Mouse (Mus musculus): Measurements from ENCODE around the gene Apol6.

Gene Apol6

DNA sequence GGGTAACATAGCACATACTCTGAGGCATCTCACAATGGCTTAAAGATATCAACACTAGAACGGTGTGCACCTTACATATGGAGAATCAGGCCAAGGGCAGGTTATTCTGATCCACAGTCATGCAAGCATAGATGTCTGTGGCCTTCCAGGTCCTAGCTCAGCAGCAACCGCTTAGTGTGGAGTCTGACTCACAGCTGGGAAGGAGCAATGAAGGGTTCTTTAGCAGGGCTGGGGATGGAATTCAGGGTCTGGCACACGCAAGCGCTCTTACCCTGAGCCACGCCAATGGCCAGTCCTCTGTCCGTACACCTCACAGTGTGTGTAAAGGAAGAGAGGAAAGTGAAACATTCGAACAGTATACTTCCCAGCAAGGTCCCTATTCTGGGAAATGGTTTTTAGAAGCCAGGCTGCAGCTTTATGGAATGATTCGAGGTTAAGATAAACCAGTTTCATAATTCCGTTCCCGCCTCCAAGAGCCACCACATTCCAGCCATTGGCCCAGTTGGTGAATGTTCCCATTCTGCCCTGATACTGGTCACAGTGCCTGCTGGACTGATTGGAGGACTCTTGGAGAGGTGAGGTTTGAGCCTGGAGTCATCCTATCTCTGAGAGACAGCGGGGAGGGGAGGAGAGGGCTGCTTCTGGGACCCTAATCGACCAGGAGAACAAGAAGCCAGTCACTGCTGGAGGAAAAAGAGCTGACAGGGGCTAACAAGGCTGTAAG lies at the start of gene Apol6:
Apol6 (plus strand) TSS at position 133 of the 724 bp plus-strand sequence.
- DNase-seq: no peak

DNA sequence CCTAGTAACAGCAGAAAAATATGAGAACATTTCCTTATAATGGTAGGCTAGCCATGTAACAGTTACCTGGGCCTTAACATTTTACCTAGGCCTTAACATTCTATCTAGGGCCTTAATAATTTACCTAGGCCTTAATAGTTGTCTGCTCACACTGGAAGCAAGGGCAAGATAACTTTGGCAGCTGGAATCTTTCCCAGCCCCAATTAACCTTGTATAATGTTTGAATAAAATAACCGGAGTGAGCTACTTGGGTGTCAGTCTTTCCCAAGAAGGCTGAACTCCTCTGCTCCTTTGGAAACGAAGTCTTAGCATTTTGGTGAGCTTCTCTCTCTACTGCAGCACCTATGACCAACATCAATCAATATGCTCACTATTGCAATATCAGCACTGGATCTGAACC lies 46.5 kb upstream of the Apol6 start:
- DNase-seq: no peak

DNA sequence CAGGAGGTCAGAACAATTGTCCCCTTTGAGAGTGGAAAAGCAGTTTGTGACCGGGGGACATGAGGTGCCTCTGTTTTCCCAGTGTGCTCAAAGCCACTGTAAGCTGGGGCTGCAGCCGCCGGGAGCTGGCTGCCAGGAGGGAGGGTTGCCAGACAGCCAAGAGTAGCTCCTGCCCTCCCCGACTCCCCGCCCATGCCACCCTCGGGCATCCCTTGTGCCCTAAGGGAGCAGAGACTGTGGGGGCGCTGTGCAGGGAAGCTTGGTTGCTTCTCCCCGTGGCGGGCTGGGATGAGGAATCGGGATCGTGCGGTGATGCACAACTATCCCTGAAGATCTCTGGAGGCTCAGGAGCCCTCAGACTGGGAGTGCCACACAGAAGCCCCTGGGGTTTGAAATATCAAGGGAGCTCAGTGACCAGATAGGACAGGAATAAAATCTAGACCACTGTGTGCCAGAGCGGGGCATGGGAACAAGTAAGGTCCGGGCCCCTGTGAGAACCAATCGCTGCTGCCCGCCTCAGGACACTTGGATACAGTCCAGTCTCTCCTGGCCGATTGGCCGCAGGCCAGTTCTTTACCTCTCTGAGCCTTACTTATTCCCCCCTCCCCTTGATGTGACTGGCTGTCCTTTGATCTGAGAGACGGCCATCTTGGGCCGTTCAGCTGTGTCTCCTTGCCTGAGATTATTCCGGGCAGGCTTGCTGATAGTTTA lies 45.5 kb upstream of the Apol6 start:
- DNase-seq: no peak

DNA sequence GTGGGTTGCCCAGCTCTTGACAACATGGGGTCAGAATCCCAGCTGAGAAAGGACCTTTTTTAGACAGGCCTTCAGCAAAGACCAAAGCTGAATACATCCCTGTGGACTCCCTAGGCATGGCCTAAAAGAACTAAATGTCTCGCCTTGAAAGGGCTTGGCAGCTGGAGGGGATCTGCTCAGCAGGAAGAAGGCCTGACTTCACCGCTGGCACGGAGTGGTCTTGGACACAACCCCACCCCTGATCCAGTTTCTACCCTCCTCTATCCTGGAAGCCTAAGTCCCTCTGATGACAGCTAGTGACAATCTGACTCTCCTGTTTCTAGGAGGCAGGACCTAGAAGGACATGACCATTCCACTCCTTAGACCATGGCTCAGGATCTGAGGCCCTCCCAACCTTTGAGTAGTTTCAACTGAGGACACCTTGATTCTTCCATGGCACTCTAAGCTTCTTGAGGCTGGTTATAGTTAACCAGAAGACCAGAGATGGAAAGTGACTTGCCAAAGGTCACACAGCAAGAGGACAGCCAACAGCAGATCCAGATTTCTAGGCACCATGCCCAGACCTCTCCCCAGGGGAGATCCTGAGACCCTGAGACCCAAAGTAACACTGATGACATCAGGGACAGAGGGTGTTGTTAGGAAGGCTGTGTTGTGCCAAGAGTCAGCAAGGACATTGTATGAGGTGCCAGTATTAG lies 41.2 kb upstream of the Apol6 start:
- no peak for DNase-seq

DNA sequence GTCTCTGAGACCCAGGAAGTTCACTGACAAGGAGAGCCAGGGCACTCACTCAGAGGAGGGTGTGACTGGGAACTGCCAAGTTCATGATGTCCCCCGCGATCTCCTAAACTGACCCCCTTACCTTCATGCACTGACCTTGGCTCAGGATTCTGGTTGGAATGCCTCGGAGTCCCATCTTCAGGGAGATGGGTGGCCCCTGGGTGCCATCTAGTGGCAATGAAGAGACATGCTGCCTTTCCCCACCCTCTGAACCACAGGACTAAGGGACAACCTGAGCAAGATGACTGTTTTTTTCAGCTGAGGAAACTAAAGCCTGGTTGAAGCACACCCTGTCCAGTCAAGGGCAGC lies 40.7 kb upstream of the Apol6 start:
- DNase-seq: peak; percentile 67

DNA sequence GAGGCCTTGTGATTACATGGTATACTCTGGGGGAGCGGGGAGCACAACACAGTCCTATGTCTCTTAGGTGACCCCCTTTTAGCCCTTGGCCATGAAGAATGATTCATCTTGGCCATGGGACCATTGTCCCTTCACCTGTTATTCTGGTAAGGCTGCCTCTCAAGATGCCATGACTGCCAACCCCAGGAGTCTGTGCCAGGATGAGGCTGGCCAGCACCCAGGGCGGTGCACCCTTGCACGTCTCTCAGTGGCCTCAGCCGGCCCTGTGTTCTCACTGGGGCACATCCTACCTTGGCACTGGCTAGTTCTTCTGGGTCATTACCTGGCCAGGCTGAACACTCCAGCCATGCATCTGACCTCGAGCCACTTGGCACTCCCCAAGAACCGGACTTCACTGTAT lies 35.7 kb upstream of the Apol6 start:
- DNase-seq: no peak

DNA sequence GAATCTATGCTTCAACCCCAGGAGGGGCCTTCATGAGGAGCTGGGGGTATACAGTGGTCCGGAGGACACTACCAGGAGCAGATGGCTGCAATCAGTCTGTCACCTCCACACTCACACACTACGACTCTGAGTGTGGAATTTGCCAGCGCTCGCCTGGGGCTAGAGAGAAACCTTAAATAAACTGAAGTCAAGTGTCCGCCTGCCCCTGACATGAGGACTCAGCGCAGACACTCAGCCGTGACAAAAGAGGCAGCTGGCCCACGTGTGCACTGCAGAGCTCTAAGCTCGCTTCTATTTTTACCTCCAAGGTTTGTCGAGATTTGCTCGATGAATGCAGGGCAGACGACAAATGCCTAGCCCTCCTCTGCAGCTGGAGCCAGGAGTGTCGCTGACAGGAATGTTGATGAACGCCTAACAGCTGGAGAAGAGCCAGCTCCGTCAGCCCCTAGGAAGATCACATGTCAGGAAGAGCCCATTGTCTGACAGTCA lies 30.7 kb upstream of the Apol6 start:
- DNase-seq: no peak

DNA sequence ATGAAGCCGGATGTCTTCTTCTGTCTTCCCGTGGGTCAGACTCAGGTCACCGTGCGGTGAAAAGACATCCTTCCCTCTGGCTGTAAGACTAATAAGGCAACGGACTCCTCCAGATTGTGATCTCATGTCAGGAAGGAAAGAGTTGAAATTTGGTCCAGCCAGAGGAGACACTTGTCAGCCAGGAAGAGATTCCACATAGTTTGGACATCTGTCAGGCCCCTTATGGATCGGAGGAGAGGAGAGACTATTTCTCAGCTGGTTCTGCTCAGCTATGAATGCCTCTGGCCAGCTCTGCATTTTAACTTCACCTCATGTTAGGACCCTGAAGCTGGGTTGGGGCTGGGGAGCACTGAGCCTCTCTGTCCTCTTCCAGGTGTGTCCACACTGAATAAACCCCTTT lies 30.1 kb upstream of the Apol6 start:
- no peak for DNase-seq

DNA sequence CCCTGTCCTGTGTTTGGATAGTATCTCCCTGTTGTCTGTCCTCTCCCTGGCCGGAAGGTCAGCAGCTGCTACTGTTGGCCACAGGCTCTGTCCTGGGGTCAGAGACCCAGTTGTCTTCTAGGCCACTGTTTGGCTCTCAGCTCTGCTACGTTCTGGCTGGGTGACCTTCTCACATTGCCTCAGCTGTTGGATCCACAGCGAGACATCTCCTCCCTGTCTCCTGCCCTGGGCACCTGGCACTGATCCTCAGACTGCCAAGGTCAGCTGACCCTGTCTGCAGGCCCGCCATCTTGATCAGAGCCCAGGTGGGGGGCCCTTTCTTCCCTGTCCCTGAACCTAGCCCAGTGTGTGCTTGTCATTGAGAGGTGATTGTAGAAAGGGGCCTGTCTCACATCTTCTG lies 29.5 kb upstream of the Apol6 start:
- DNase-seq: no peak

DNA sequence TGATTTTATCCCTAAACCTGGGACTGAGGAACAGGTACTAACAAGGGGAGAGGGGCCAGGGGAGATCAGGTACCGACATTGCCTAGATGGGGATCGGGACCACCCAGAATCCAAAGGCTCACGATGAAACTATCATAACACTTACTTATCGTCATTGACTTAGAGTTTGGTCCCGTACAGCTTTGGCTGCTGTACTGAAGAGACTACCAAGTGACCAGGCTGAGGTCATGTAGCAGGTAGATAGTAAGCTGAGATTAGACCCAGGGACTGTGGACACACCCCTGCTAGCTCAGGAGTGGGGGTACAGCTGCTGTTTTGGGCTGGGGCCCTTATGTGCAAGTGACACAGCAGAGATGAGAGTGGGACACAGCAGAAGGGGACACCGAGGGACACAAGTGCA lies 28.0 kb upstream of the Apol6 start:
- DNase-seq: no peak

DNA sequence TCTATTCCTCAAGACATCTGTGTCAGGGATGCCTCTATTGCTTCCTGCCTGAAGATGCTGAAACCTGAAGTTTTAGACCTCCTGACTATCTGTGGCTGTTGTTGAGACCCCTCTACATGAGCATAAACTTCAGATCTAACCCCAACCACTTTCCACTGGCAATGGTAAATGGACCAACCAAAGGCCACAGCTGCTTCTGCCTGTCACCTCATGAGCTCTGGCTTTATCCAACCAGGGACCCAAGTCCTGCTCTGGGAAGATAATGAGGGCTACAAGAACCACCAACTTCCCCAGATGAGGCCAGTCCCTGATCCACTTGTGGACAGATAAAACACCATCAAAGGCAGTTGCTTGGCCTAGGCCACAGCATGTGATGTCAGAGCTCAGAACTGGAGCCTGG lies 26.6 kb upstream of the Apol6 start:
- no peak for DNase-seq

DNA sequence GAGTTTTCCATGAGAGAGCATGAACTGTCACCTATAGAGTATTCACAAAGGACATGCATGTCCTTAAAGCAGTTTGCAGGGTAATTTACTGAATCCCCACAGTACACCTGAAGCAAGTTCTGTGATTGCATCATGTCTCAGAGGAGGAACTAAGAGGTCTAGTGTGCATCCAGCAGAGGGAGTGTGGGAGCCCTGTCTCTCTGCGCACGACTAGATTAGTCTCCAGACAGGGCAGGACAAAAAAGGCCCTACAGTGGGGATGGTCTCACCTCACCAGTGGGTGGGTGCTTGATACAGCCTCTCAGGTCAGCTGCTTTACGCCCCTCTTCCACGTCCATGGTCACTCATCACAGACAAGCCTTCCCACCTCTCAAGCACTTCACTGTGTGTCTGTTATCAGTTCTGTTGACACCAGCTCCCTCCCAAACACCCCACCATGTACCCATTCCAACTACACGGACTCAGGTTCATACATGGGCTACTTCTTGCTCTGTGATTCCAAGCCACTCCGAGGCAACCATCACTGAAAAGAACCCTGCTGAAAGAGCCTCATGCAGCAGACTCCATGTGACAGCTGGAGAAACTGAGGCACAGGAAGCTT lies 25.7 kb upstream of the Apol6 start:
- no peak for DNase-seq

DNA sequence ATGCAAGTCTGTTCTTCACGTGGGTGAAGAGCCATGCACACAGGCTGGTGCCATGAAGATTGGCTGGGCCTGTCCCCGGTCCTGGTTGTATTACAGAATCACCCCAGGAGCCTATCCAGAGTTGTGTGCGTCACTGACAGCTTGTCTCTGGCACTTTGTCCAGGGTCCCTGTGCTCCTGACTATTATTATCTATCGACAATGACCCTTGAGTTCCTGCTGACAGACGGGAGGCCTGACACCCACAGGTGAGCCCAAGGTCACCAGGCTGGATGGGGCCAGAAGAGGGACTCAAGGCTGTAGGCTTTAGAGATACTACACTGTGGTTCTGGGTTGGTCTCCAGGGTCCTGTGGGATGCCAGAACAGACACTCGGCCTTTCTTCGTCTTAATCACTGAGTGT lies 25.0 kb upstream of the Apol6 start:
- DNase-seq: no peak

DNA sequence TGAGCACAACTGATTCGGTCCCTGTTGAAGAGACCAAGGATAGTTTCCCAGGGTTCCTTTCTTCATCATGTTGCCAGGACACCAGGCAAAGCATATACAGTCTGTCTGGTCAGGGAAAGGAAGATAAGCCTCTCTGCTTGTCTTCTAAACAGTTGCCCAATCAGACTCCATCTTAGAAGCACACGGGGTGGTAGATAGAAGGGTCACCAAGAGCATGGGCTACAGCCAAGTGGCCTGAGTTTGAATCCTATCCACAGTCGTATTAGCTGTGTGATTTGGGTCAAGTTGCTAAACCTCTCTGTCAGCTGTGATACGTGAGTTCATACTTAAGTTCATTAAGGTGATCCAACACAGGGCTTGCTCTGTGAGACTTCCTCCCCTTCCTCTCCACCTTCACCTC lies 24.4 kb upstream of the Apol6 start:
- DNase-seq: no peak

DNA sequence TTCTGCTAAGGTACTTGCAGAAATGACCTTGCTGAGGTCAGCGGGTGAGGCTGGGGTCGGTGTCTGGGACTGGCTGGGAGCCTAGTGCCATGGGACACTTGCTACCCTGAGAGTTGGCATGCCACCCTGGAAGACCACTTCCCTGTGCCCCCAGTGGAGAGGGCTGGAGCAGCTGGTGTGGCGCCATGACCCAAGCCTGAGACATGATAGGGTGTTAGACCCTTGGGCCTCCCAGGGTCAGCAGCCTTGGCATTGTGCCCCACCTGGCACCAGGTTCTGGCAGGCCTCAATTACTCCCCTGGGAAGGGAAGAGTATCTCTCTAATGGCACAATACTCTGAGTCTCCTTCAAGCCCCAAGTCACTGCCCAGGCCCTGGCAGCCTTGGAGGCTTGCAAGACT lies 23.5 kb upstream of the Apol6 start:
- DNase-seq: no peak

DNA sequence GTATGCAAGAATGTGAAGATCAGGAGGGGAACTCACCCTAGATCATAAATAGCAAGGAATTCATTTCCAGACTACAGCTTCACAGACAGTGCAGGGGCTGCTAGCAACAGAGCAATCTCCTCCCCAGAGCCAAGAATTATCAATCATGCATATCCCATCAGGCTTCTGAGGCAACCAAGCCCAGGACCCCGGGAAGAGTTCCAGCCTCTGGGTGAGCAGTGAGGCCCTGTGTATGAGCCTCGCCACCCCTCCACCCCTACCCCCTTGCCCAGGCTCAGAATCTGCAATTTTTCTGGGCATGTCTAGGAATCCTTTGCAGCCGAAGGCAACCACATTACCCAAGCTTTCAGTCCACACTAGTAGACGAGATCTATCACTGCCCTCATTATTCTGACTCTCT lies 22.7 kb upstream of the Apol6 start:
- no peak for DNase-seq

DNA sequence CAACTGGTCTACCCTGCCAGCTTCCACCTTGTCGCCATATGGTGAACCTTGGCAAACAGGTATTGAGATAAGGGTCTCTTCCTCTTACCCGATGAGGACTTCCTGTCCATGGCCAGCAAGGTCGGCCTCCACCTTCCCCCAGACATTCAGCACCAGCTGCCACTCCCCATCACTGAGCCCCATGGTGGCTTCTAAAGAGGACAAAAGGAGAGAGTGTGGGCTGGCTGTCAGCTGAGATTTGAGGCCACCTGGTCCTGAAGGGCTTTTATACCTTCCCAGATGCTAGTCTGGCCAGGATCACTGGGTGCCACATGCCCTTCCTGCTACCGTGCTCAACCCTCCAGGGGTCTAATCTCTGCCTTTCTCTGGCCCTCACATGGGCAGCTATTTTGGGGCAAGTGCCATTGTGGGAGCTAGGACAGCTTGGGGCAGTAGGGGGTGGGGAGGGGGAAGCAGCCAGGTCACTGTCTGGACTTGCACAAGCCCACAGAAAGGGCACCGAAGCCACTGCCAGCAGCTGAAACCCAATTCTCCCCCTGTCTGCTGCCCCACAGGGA lies 22.1 kb upstream of the Apol6 start:
- peak; percentile 80 for DNase-seq

DNA sequence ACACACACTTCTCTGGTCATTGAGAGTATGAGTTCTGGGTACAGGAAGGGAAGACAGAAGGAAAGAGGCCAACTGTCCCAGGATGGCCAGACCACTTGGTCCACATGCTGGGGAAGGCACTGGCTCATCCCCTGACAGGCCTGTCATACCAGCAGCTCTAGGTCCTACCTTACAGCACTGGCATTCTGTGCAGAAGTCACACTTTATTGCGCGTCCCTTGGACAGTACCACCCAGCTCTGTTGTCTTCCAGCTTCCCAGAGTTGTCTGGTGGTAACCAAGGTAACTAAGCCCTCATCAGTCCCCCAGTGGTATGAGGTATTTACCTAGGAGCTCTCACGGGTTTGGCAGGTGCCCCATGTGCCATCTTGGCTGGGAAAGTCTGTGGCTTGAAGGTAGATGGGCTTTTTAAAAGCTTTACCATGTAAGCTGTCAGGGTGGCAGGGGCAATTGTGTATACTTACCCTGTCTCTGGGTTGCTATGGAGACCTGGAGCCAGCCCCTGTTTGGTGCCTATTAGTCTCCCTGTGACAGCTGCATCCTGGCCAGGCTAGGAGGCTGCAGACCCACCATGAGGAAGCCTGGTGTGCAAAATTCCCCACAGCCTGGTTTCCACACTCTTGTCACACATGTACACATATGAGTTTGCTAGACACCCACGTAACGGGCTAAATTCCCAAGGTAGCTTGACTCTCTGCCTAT lies 18.5 kb upstream of the Apol6 start:
- no peak for DNase-seq

DNA sequence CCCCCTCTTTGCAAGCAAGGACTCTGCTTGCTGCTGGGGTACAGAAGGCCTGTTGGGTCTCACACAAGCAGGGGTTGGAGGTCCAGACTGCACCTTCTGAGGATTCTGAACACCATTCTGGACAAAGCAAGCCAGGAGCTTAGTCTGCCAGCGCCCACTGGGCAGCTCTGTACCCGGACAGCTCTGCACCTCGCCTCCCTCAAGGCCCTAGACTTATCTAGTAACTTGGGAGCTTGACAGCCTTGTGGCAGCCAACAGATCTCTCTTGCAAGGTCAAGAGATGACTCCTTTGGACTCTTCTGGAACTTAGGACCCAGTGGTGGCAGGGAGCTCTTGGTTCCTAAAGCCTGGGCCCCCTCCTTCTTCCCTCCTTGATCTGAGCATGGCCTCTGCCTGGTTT lies 17.4 kb upstream of the Apol6 start:
- DNase-seq: no peak

DNA sequence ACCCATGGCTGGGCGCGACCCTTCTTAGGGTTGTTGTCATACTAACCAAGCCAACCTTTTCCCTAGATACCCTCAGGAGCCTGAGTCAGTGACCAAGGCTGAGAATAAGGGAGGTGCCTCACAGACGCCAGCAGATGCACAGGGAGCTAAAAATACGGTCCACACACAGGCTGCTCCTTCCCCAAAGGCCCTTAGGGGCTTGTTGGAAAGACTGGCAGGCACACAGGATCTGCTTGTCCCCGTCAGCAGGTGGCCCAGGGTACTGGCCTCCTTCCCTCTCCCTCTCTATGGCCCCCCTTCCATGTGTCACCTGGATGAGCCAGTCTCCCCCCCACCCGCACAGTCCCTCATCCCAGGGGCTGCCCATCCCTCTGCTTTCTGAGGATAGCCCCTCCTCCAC lies 16.9 kb upstream of the Apol6 start:
- no peak for DNase-seq

DNA sequence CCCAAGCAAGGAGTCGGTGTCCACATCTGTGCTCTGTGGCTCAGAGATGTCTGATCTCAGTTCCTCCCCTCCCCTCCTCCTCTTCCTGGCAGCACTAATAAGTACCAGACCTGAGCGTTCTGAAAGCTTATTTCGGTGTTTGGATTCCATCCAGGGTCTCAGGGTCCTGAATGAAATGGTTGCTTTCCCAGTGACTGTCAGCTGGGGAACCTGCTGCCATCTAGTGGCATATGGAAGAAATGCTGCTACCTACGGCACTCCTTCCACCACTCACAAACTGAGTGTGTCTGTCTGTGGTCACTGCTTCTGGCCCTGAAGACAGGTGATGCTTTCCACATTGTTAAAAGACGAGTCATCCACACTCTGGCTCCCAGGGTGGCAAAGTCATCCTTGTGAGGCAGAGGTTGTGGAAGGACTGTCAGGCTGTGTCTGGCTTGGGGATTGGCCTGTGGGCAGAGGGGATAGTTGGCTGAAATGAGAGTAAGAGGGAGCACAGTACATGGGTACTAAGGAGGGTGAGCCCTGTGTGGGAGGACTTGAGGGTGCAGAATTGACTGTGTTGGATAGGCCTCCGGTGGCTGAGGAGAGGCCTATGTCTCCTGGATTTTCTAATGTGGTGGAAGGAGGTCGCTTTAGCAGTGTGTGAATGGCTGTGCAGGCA lies 15.1 kb upstream of the Apol6 start:
- peak; percentile 80 for DNase-seq

DNA sequence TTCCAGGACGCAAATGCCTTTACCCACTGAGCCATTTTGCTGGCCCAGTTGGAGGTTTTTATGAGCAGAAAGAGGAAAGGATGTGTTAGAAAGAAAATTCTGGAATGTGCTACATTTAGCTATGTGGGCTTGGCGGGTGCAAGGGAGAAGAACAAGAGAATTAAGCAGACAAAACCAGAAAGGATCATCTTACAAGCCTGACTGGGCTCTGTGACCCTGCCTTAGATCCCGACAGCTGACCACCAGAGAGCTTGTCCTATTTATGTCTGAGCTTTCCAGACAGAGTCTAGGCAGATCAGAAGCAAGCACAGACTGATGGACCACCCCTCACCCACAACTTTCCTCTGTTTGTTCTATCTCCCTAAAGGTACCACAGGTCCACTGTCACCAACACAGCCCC lies 13.3 kb upstream of the Apol6 start:
- no peak for DNase-seq

Measured in cerebellum, adult 9-10 months (tissue).